Mouse (Mus musculus) MEL-GATA-1-ER (cell line): ENCODE results near the gene Stxbp2.

Experiments
- DNase-seq: peaks from one replicate; pipeline ENCODE4 v3.0.0-alpha.2; 2012; ENCODE audit warnings: low read depth; ENCODE audit errors: extremely low read depth

Gene Stxbp2

GRCm38 (mm10) chr8:3679656-3680055 is 48.9 kb downstream of the Stxbp2 start:
- DNase-seq: no peak

- no peak for DNase-seq
Measured at GRCm38 (mm10) chr8:3682435-3682834, 51.7 kb downstream of the Stxbp2 start.

GRCm38 (mm10) chr8:3683408-3684176 is 52.8 kb downstream of the Stxbp2 start:
- DNase-seq: no peak

GRCm38 (mm10) chr8:3684530-3684929 is 53.8 kb downstream of the Stxbp2 start:
- no peak for DNase-seq

DNA sequence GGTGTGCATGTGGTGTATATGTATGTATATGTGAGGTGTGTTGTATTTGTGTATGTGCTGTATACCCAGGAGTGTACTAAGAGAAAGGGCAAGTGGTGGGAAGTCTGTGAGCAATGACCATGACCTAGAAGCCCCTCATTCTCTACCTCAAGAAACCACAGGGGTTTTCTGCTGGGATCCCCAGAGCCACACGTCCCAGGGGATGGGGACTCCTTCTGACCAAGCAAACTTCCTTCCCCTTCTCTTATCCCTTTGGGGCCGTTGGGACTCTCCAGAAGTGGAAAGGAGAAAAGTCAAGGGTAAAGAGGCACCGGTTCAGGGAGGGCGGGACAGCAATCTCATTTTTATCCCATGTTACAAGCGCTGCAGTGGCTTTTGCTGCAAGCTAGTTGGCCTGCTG is 54.7 kb downstream of the Stxbp2 start:
- no peak for DNase-seq

- no peak for DNase-seq
Measured at GRCm38 (mm10) chr8:3687537-3687936, 56.8 kb downstream of the Stxbp2 start.

- DNase-seq: no peak
Measured at GRCm38 (mm10) chr8:3690774-3691173, 60.0 kb downstream of the Stxbp2 start.
